Mouse (Mus musculus): ENCODE measurements around the gene Rexo5.
A peak's percentile ranks its signal among the peaks of the same experiment; 100 is the strongest.

- TF ChIP-seq POLR2A (IDR thresholded peaks at IDR 0.05; ENCODE audit: insufficient read depth, low read depth, low read length): peak; percentile 46; the same call in 1 of the 2 replicates
- no peak for TF ChIP-seq CTCF (IDR thresholded peaks at IDR 0.05; ENCODE audit: insufficient read depth, low read depth, low read length)
Observed at GRCm38 (mm10) chr7:119793586-119794250, at the start of gene Rexo5, which contains the start of gene Eri2.
